Mouse (Mus musculus) embryonic facial prominence, embryonic 11.5 days (tissue): ENCODE measurements at regions not wholly inside any gene's neighbourhood (a gene's known extent, or its start where the extent isn't known, plus 50 kb on each side); places are given as distances from the start of the nearest gene placed in this dataset.

Experiments
- ATAC-seq: fragments of 200-750 bp; cut with Nextera tagmentation; replicated peaks from 2 replicates; pipeline ENCODE4 v1.8.0; 2017; ENCODE audit warnings: low read depth; ENCODE audit not compliant: insufficient number of reproducible peaks, low FRiP score, low TSS enrichment
- DNase-seq: peaks from one replicate; pipeline ENCODE4 v3.0.0-alpha.2; 2015; ENCODE audit warnings: low spot score
- H3K27ac ChIP-seq: fragments of 300-500 bp; sonication (generic); replicated peaks from 2 replicates; pipeline ENCODE4 v1.5.1; 2014; ENCODE audit warnings: mild to moderate bottlenecking, low read depth, low read length, control low read depth
- H3K27me3 ChIP-seq: fragments of 300-500 bp; sonication (generic); 2 replicates; pipeline ENCODE4 v1.6.1; 2014; ENCODE audit warnings: mild to moderate bottlenecking, low read length, moderate library complexity, mixed read lengths; ENCODE audit not compliant: control insufficient read depth, insufficient read depth
- H3K36me3 ChIP-seq: fragments of 300-500 bp; sonication (generic); replicated peaks from 2 replicates; pipeline ENCODE4 v1.6.1; 2014; ENCODE audit warnings: low read depth, mild to moderate bottlenecking, low read length, moderate library complexity, mixed read lengths; ENCODE audit not compliant: control insufficient read depth, insufficient read depth
- H3K4me1 ChIP-seq: fragments of 300-500 bp; sonication (generic); 2 replicates; pipeline ENCODE4 v1.6.1; 2014; ENCODE audit warnings: low read length, mixed read lengths; ENCODE audit not compliant: control insufficient read depth, insufficient read depth
- H3K4me2 ChIP-seq: fragments of 300-500 bp; sonication (generic); 2 replicates; pipeline ENCODE4 v1.6.1; 2014; ENCODE audit warnings: low read depth, mild to moderate bottlenecking, control low read depth, low read length, moderate library complexity
- H3K4me3 ChIP-seq: fragments of 300-500 bp; sonication (generic); 2 replicates; pipeline ENCODE4 v1.5.1; 2014; ENCODE audit warnings: low read depth, low read length, control low read depth
- H3K9ac ChIP-seq: fragments of 300-500 bp; sonication (generic); replicated peaks from 2 replicates; pipeline ENCODE4 v1.6.1; 2014; ENCODE audit warnings: mild to moderate bottlenecking, control low read depth, low read length
- H3K9me3 ChIP-seq: fragments of 300-500 bp; sonication (generic); replicated peaks from 2 replicates; pipeline ENCODE4 v1.6.1; 2016; ENCODE audit warnings: mild to moderate bottlenecking, low read length, inconsistent platforms, mixed read lengths; ENCODE audit not compliant: control insufficient read depth
- WGBS: fragments of 180-500 bp; shearing (Covaris S2); extraction: QIAGEN DNeasy Blood & Tissue Kit; methylation state at CpG from one replicate; pipeline ENCODE4 v1.1.7; 2014; 5-methylcytosine and 5-hydroxymethylcytosine counted together

GRCm38 (mm10) chr12:26104372-26104771 is 310.7 kb downstream of the Rnf144a start:
- no peak overlapping the region for H3K27ac ChIP-seq
- H3K9ac ChIP-seq: no peak overlapping the region
- H3K4me3 ChIP-seq: no peak overlapping the region
- H3K27me3 ChIP-seq: no peaks in the 10 kb centered on the region
- WGBS: 87% methylated on average over 3 of the region's 3 CpGs
- no peaks in the 10 kb centered on the region for H3K4me1 ChIP-seq
- no peaks in the 10 kb centered on the region for H3K36me3 ChIP-seq
- DNase-seq: no peak
- no peak overlapping the region for H3K4me2 ChIP-seq
- H3K9me3 ChIP-seq: no peaks in the 10 kb centered on the region
- no peak for ATAC-seq

GRCm38 (mm10) chr12:26102384-26102783 is 312.7 kb downstream of the Rnf144a start:
- no peak overlapping the region for H3K4me3 ChIP-seq
- H3K9me3 ChIP-seq: no peaks in the 10 kb centered on the region
- no peaks in the 10 kb centered on the region for H3K27me3 ChIP-seq
- no peak overlapping the region for H3K9ac ChIP-seq
- no peaks in the 10 kb centered on the region for H3K36me3 ChIP-seq
- H3K4me1 ChIP-seq: no peaks in the 10 kb centered on the region
- ATAC-seq (no peak), DNase-seq (no peak)
- 89% methylated on average over 4 of the region's 4 CpGs for WGBS
- no peak overlapping the region for H3K27ac ChIP-seq
- H3K4me2 ChIP-seq: no peak overlapping the region

- Histone ChIP-seq H3K4me1 (no peaks in the 10 kb centered on the region), H3K4me3 (no peak overlapping the region), H3K27me3 (no peaks in the 10 kb centered on the region), H3K36me3 (no peaks in the 10 kb centered on the region), H3K9ac (no peak overlapping the region), H3K4me2 (no peak overlapping the region), H3K9me3 (no peaks in the 10 kb centered on the region), H3K27ac (no peak overlapping the region)
- 80% methylated on average over 2 of the region's 2 CpGs for WGBS
- ATAC-seq (no peak), DNase-seq (no peak)
These were observed 314.9 kb downstream of the Rnf144a start for GRCm38 (mm10) chr12:26100140-26100539.

GRCm38 (mm10) chr12:26099176-26099575 is 315.9 kb downstream of the Rnf144a start:
- Histone ChIP-seq H3K27ac (no peak overlapping the region), H3K4me2 (no peak overlapping the region), H3K9me3 (no peaks in the 10 kb centered on the region), H3K27me3 (no peaks in the 10 kb centered on the region), H3K9ac (no peak overlapping the region), H3K4me3 (no peak overlapping the region), H3K4me1 (no peaks in the 10 kb centered on the region), H3K36me3 (no peaks in the 10 kb centered on the region)
- ATAC-seq (no peak), DNase-seq (no peak)
- 85% methylated on average over 5 of the region's 5 CpGs for WGBS

- H3K4me2 ChIP-seq: no peak overlapping the region
- no peak overlapping the region for H3K9ac ChIP-seq
- no peaks in the 10 kb centered on the region for H3K36me3 ChIP-seq
- H3K27ac ChIP-seq: no peak overlapping the region
- WGBS: 66% methylated on average over 5 of the region's 5 CpGs
- no peaks in the 10 kb centered on the region for H3K9me3 ChIP-seq
- DNase-seq (no peak), ATAC-seq (no peak)
- no peaks in the 10 kb centered on the region for H3K27me3 ChIP-seq
- no peak overlapping the region for H3K4me3 ChIP-seq
- H3K4me1 ChIP-seq: no peaks in the 10 kb centered on the region
These were observed 322.7 kb downstream of the Rnf144a start for GRCm38 (mm10) chr12:26092311-26092710.

- no peaks in the 10 kb centered on the region for H3K4me1 ChIP-seq
- no peak for ATAC-seq
- no peak overlapping the region for H3K27ac ChIP-seq
- H3K27me3 ChIP-seq: no peaks in the 10 kb centered on the region
- H3K9me3 ChIP-seq: no peaks in the 10 kb centered on the region
- no peak for DNase-seq
- no peak overlapping the region for H3K9ac ChIP-seq
- 76% methylated on average over 3 of the region's 3 CpGs for WGBS
- no peak overlapping the region for H3K4me2 ChIP-seq
- H3K36me3 ChIP-seq: no peaks in the 10 kb centered on the region
- H3K4me3 ChIP-seq: no peak overlapping the region
These were observed 323.2 kb downstream of the Rnf144a start for GRCm38 (mm10) chr12:26091865-26092264.

- WGBS: 87% methylated on average over 3 of the region's 3 CpGs
- no peak overlapping the region for H3K4me3 ChIP-seq
- no peaks in the 10 kb centered on the region for H3K27me3 ChIP-seq
- no peak overlapping the region for H3K27ac ChIP-seq
- no peaks in the 10 kb centered on the region for H3K4me1 ChIP-seq
- ATAC-seq (no peak), DNase-seq (no peak)
- no peak overlapping the region for H3K9ac ChIP-seq
- H3K9me3 ChIP-seq: no peaks in the 10 kb centered on the region
- no peak overlapping the region for H3K4me2 ChIP-seq
- no peaks in the 10 kb centered on the region for H3K36me3 ChIP-seq
These were observed 326.7 kb downstream of the Rnf144a start for GRCm38 (mm10) chr12:26088389-26088788.

- Histone ChIP-seq H3K9me3 (no peaks in the 10 kb centered on the region), H3K36me3 (no peaks in the 10 kb centered on the region), H3K4me2 (no peak overlapping the region), H3K9ac (no peak overlapping the region), H3K4me3 (no peak overlapping the region), H3K27ac (no peak overlapping the region), H3K27me3 (no peaks in the 10 kb centered on the region), H3K4me1 (no peaks in the 10 kb centered on the region)
- DNase-seq (no peak), ATAC-seq (no peak)
- WGBS: 86% methylated on average over 4 of the region's 4 CpGs
These were observed 328.1 kb downstream of the Rnf144a start for GRCm38 (mm10) chr12:26086923-26087322.
